Mouse (Mus musculus) heart, embryonic 13.5 days (tissue): ENCODE data around the gene Scg5. TPM values are rescaled to one million over a fixed set of nuclear protein-coding genes. Genes with fewer than 3 reads are reported as not detected.
A peak's percentile ranks its signal among the peaks of the same experiment; 100 is the strongest.

Experiments used
- ATAC-seq: fragments of 200-750 bp; cut with Nextera tagmentation; 2 replicates; pipeline ENCODE4 v1.8.0; 2017; ENCODE audit warnings: moderate TSS enrichment; ENCODE audit not compliant: insufficient number of reproducible peaks, low FRiP score, low TSS enrichment; ENCODE audit errors: extremely low read depth
- H3K27ac ChIP-seq: fragments of 300-500 bp; sonication (generic); replicated peaks from 2 replicates; pipeline ENCODE4 v1.5.1; 2015; ENCODE audit warnings: moderate library complexity, mild to moderate bottlenecking, inconsistent platforms
- H3K27me3 ChIP-seq: fragments of 300-500 bp; sonication (generic); replicated peaks from 2 replicates; pipeline ENCODE4 v1.6.1; 2015; ENCODE audit warnings: mild to moderate bottlenecking, inconsistent platforms
- H3K36me3 ChIP-seq: fragments of 300-500 bp; sonication (generic); 2 replicates; pipeline ENCODE4 v1.6.1; 2015; ENCODE audit warnings: mild to moderate bottlenecking, inconsistent platforms
- H3K4me1 ChIP-seq: fragments of 300-500 bp; sonication (generic); 2 replicates; pipeline ENCODE4 v1.6.1; 2015; ENCODE audit warnings: inconsistent platforms
- H3K4me2 ChIP-seq: fragments of 300-500 bp; sonication (generic); 2 replicates; pipeline ENCODE4 v1.6.1; 2015; ENCODE audit warnings: inconsistent platforms, mild to moderate bottlenecking, moderate library complexity
- H3K4me3 ChIP-seq: fragments of 300-500 bp; sonication (generic); 2 replicates; pipeline ENCODE4 v1.5.1; 2015; ENCODE audit warnings: moderate library complexity, mild to moderate bottlenecking, inconsistent platforms
- H3K9ac ChIP-seq: fragments of 300-500 bp; sonication (generic); 2 replicates; pipeline ENCODE4 v1.6.1; 2015; ENCODE audit warnings: inconsistent platforms, mild to moderate bottlenecking, moderate library complexity
- H3K9me3 ChIP-seq: fragments of 300-500 bp; sonication (generic); 2 replicates; pipeline ENCODE4 v1.6.1; 2016; ENCODE audit warnings: inconsistent platforms
- WGBS: fragments of 180-500 bp; shearing (Covaris S2); methylation state at CpG from one replicate; pipeline ENCODE4 v1.1.7; 2015; ENCODE audit warnings: mixed read lengths; 5-methylcytosine and 5-hydroxymethylcytosine counted together
- polyA plus RNA-seq: library from polyadenylated mRNA; unstranded; fragments of >200 nt; fragmentation: Nextera tagmentation; extraction: Ambion mirVana; gene quantifications from 2 replicates; pipeline ENCODE4 v1.2.1, GENCODE M21; 2015

Scg5 gene
- polyA plus RNA-seq, 1 experiment from 2014 or later = 0.91 TPM

DNA sequence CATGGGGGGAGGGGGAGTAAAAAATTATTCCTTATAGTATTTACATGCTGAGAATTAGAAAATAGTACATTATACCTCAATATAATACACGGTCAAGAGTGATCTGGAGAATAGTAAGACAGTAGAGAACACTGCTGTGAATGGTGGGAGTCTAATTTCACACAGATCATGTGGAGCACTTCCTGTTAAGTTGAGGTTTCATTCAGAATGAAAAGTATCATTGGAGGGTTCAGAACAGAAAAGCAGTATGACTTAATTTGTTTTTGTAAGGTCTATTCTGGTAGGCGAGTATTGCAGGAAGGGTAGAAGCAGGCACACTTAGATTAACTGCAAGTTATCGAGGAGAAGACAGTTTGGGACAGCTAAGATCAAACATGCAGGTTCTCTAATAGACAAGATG, 6.3 kb upstream of the Scg5 start:
- Histone ChIP-seq H3K4me3 (no peak overlapping the region), H3K27me3 (no peaks in the 10 kb centered on the region), H3K9me3 (no peaks in the 10 kb centered on the region), H3K4me1 (no peaks in the 10 kb centered on the region), H3K27ac (no peak overlapping the region), H3K9ac (no peak overlapping the region), H3K4me2 (no peak overlapping the region), H3K36me3 (peaks cover 73% of the 10 kb centered on the region)
- ATAC-seq = no peak
- WGBS = 82% methylated on average over 3 of the region's 3 CpGs

- peaks cover 13% of the 10 kb centered on the region for H3K4me1 ChIP-seq
- peak overlapping the region; percentile 48 for H3K4me3 ChIP-seq
- peak overlapping the region; percentile 74 for H3K4me2 ChIP-seq
- H3K27ac ChIP-seq = no peak overlapping the region
- no peaks in the 10 kb centered on the region for H3K27me3 ChIP-seq
- WGBS = 29% methylated on average over 17 of the region's 17 CpGs
- ATAC-seq = no peak
- peak overlapping the region; percentile 73 for H3K9ac ChIP-seq
- H3K36me3 ChIP-seq = peaks cover 17% of the 10 kb centered on the region
- H3K9me3 ChIP-seq = no peaks in the 10 kb centered on the region
Measured at GRCm38 (mm10) chr2:113828086-113828942, 607 bp downstream of the Scg5 start.

- no peak overlapping the region for H3K27ac ChIP-seq
- 2% methylated on average over 2 of the region's 2 CpGs for WGBS
- peaks cover 5% of the 10 kb centered on the region for H3K4me1 ChIP-seq
- H3K36me3 ChIP-seq = no peaks in the 10 kb centered on the region
- no peak overlapping the region for H3K4me2 ChIP-seq
- H3K9ac ChIP-seq = no peak overlapping the region
- no peaks in the 10 kb centered on the region for H3K27me3 ChIP-seq
- no peak for ATAC-seq
- no peaks in the 10 kb centered on the region for H3K9me3 ChIP-seq
- H3K4me3 ChIP-seq = no peak overlapping the region
Measured at GRCm38 (mm10) chr2:113823909-113824308, 5.0 kb downstream of the Scg5 start.

GRCm38 (mm10) chr2:113822367-113822766, 6.6 kb downstream of the Scg5 start:
- H3K4me2 ChIP-seq = no peak overlapping the region

DNA sequence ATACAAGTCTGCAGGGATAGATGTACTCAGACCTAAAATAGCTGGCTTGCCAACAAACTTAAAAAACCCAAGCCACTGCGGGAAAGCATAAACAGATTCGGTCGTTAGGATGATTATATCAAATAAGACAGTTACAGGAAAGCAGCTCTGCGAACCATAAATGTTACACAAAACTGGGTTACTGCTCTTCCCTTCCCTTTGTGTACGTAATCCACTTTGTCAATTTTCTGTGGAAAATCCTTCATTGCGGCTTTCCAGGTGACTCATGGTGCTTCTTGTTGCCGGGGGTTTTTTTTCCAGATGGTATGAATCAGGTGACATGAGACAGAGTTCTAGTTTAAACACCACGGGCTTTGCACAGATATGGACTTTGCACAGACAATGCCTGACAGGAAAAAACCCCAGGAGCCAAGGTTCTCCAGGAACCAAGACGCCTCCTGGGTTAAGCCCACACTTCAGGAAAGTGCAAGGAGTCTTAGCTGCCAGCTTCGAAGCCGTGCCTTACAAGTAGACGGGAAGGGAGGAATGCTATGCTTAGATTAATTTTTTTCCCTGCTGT, 7.7 kb downstream of the Scg5 start:
- Histone ChIP-seq H3K4me2 (no peak overlapping the region), H3K36me3 (no peaks in the 10 kb centered on the region), H3K9me3 (no peaks in the 10 kb centered on the region), H3K9ac (no peak overlapping the region), H3K27ac (no peak overlapping the region), H3K27me3 (no peaks in the 10 kb centered on the region), H3K4me3 (no peak overlapping the region), H3K4me1 (no peaks in the 10 kb centered on the region)
- 65% methylated on average over 12 of the region's 12 CpGs for WGBS
- no peak for ATAC-seq

More at GRCm38 (mm10) chr2:113822367-113822766, 6.6 kb downstream of the Scg5 start:
- no peak overlapping the region for H3K9ac ChIP-seq
- H3K27me3 ChIP-seq = no peaks in the 10 kb centered on the region
- ATAC-seq = no peak
- no peak overlapping the region for H3K27ac ChIP-seq
- no peaks in the 10 kb centered on the region for H3K9me3 ChIP-seq
- WGBS = 76% methylated on average over 8 of the region's 8 CpGs
- no peaks in the 10 kb centered on the region for H3K36me3 ChIP-seq
- no peak overlapping the region for H3K4me3 ChIP-seq
- H3K4me1 ChIP-seq = no peaks in the 10 kb centered on the region

- no peak overlapping the region for H3K9ac ChIP-seq
- H3K9me3 ChIP-seq = no peaks in the 10 kb centered on the region
- no peak overlapping the region for H3K4me2 ChIP-seq
- no peaks in the 10 kb centered on the region for H3K27me3 ChIP-seq
- H3K27ac ChIP-seq = no peak overlapping the region
- no peaks in the 10 kb centered on the region for H3K4me1 ChIP-seq
- no peaks in the 10 kb centered on the region for H3K36me3 ChIP-seq
- ATAC-seq = no peak
- 84% methylated on average over 15 of the region's 15 CpGs for WGBS
- no peak overlapping the region for H3K4me3 ChIP-seq
Measured at GRCm38 (mm10) chr2:113820117-113820516, 8.8 kb downstream of the Scg5 start.

DNA sequence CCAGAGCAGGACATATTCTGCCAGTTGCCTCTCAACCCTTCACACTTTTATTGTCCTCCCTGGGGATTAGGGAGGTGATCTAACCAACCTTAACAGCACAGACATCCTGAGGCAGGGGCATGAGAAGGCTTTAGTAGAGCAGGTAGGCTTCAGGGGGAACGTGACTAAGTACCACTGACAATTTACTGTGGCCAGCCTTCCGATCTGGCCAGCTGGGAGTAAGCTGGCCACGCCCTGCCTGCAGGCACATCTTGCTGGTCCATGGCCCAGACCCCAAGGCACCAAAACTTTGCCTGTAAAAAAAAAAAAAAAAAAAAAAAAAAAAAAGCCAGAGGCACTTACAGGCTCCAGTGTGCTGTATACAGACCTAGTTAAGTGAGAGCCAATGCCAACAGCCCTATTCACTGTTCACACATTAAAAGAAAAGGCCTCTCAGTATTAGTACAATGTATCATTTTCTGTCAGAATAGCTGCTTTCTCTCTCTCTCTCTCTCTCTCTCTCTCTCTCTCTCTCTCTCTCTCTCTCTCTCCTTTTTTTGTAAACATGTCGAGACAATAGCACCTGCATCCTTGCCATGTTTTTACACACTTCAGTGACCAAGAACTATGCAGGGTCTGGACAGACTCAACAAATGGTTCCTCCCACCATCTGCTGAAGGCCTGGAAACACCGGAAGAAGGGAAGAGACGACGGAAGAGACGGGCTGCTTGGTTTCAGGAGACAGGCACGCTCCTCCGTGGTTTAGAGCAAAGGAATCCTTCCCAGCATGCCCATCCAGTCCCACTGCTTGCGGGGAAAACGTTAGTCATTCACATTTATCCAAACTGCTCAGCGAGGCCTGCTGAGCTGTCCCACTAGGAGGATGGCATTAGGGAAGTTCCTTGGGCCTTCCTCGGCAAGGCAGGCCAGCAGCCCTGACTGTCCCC, 11.0 kb downstream of the Scg5 start:
- no peaks in the 10 kb centered on the region for H3K9me3 ChIP-seq
- no peaks in the 10 kb centered on the region for H3K4me1 ChIP-seq
- no peak overlapping the region for H3K27ac ChIP-seq
- H3K27me3 ChIP-seq = no peaks in the 10 kb centered on the region
- H3K9ac ChIP-seq = no peak overlapping the region
- ATAC-seq = no peak
- H3K4me3 ChIP-seq = no peak overlapping the region
- 71% methylated on average over 14 of the region's 14 CpGs for WGBS
- no peak overlapping the region for H3K4me2 ChIP-seq
- H3K36me3 ChIP-seq = no peaks in the 10 kb centered on the region

GRCm38 (mm10) chr2:113807640-113808039, 21.3 kb downstream of the Scg5 start:
- Histone ChIP-seq H3K36me3 (no peaks in the 10 kb centered on the region), H3K9ac (no peak overlapping the region), H3K27me3 (0 out of 2 replicates have a peak, but pooled peaks cover 2% of the 10 kb centered on the region), H3K4me3 (no peak overlapping the region), H3K9me3 (no peaks in the 10 kb centered on the region), H3K27ac (no peak overlapping the region), H3K4me2 (no peak overlapping the region), H3K4me1 (no peaks in the 10 kb centered on the region)
- no peak for ATAC-seq
- 23% methylated on average over 9 of the region's 9 CpGs for WGBS

- H3K9me3 ChIP-seq = no peaks in the 10 kb centered on the region
- no peak overlapping the region for H3K4me2 ChIP-seq
- no peaks in the 10 kb centered on the region for H3K4me1 ChIP-seq
- no peak overlapping the region for H3K9ac ChIP-seq
- H3K27me3 ChIP-seq = 0 out of 2 replicates have a peak, but pooled peaks cover 2% of the 10 kb centered on the region
- no peaks in the 10 kb centered on the region for H3K36me3 ChIP-seq
- 46% methylated on average over 10 of the region's 10 CpGs for WGBS
- no peak overlapping the region for H3K4me3 ChIP-seq
- no peak for ATAC-seq
- no peak overlapping the region for H3K27ac ChIP-seq
Measured at GRCm38 (mm10) chr2:113806851-113807577, 21.9 kb downstream of the Scg5 start.

GRCm38 (mm10) chr2:113805765-113806164, 23.2 kb downstream of the Scg5 start:
- WGBS = 71% methylated on average over 4 of the region's 4 CpGs
- Histone ChIP-seq H3K9me3 (no peaks in the 10 kb centered on the region), H3K27ac (no peak overlapping the region), H3K9ac (no peak overlapping the region), H3K4me2 (no peak overlapping the region), H3K27me3 (0 out of 2 replicates have a peak, but pooled peaks cover 2% of the 10 kb centered on the region), H3K4me3 (no peak overlapping the region), H3K4me1 (no peaks in the 10 kb centered on the region), H3K36me3 (no peaks in the 10 kb centered on the region)
- no peak for ATAC-seq
